23 mouse cellular contexts compared by ENCODE assay signal in genomic region chr12:87138342-87138701, GRCm38 (mm10). TPM values are rescaled to one million over a fixed set of nuclear protein-coding genes. Genes with fewer than 3 reads are reported as not detected.
DNase-seq lines count a peak whose midpoint lies in the region; ATAC-seq lines count a peak whose summit lies in the region.
"Had no signal": no experiment of that assay in that cellular context is flagged by ENCODE, and none has a peak within 500 bp of the region (broad histone marks: within the 10 kb centered on the region; RNA-seq: fewer than 3 reads in every experiment).

No protein-coding gene starts in this region.

- H3K36me3 ChIP-seq in forebrain, embryonic 11.5 days (ENCODE audit: control insufficient read depth, insufficient read depth, low read length): no peaks in the 10 kb centered on the region
- H3K36me3 ChIP-seq in hindbrain, embryonic 14.5 days (replicated peaks; ENCODE audit: control insufficient read depth, insufficient read depth): peaks cover 33% of the 10 kb centered on the region
- 0 out of 2 replicates have a peak, but pooled peaks cover 2% of the 10 kb centered on the region for H3K36me3 ChIP-seq in midbrain, embryonic 16.5 days (ENCODE audit: control insufficient read depth, insufficient read depth, low read length)
- H3K36me3 ChIP-seq: intestine, embryonic 15.5 days had no signal

- H3K9ac ChIP-seq in forebrain, embryonic 11.5 days (ENCODE audit: low read length): no peak overlapping the region
- no peak overlapping the region for H3K9ac ChIP-seq in hindbrain, embryonic 14.5 days
- H3K9ac ChIP-seq in midbrain, embryonic 16.5 days (ENCODE audit: low read depth, low read length): no peak overlapping the region
- H3K9ac ChIP-seq: embryonic facial prominence, embryonic 13.5 days; intestine, embryonic 15.5 days; limb, embryonic 15.5 days had no signal

- no peak overlapping the region for H3K27ac ChIP-seq in forebrain, embryonic 11.5 days (ENCODE audit: low read depth, low read length)
- peak overlapping the region; percentile 51; the same call in 1 of the 2 replicates for H3K27ac ChIP-seq in hindbrain, embryonic 14.5 days
- H3K27ac ChIP-seq in midbrain, embryonic 16.5 days (ENCODE audit: low read length): 0 out of 2 replicates have a peak overlapping the region, but pooled peaks have one; percentile 55
- H3K27ac ChIP-seq: embryonic facial prominence, embryonic 13.5 days; intestine, embryonic 15.5 days; kidney, postnatal 0 days; layer of hippocampus, adult 2 months; left cerebral cortex, adult 2 months; limb, embryonic 15.5 days had no signal

- no peak overlapping the region for H3K4me3 ChIP-seq in forebrain, embryonic 11.5 days (ENCODE audit: low read depth, low read length)
- H3K4me3 ChIP-seq in hindbrain, embryonic 14.5 days (replicated peaks; ENCODE audit: low read length): no peak overlapping the region
- H3K4me3 ChIP-seq in midbrain, embryonic 16.5 days (ENCODE audit: low read depth, low read length): no peak overlapping the region
- H3K4me3 ChIP-seq: embryonic facial prominence, embryonic 13.5 days; intestine, embryonic 15.5 days; layer of hippocampus, adult 2 months; left cerebral cortex, adult 2 months; limb, embryonic 15.5 days had no signal

- peak; percentile 35 for DNase-seq in embryo, embryonic 10.5 days (ENCODE audit: low spot score)
- no peak for DNase-seq in embryo, embryonic 11 days
- DNase-seq in forebrain, embryonic 11.5 days (ENCODE audit: low spot score): no peak
- DNase-seq in hindbrain, embryonic 14.5 days (ENCODE audit: low spot score): no peak
- no peak for DNase-seq in left cerebral cortex, postnatal 25 days (ENCODE audit: low spot score in 2 of 2)
- DNase-seq in left cerebral cortex, postnatal 4 days: no peak
- DNase-seq in spleen, adult 12 weeks (ENCODE audit: low spot score): no peak
- DNase-seq: adrenal gland, postnatal 36 days; cerebellum, postnatal 36 days; heart, postnatal 14 days; lung, adult 18-20 months; lung, postnatal 4 days; thymus, adult 18-20 months had no signal

- intact Hi-C loops in left cerebral cortex, postnatal 25 days (cut with DNase I): no loop called here
- intact Hi-C loops in left cerebral cortex, postnatal 4 days (cut with DNase I): no loop called here

- H3K9me3 ChIP-seq in forebrain, embryonic 11.5 days (ENCODE audit: control insufficient read depth, low read length): no peaks in the 10 kb centered on the region
- no peaks in the 10 kb centered on the region for H3K9me3 ChIP-seq in hindbrain, embryonic 14.5 days (ENCODE audit: control insufficient read depth, low read length)
- no peaks in the 10 kb centered on the region for H3K9me3 ChIP-seq in midbrain, embryonic 16.5 days (replicated peaks; ENCODE audit: control insufficient read depth, low read length, poor library complexity, severe bottlenecking)
- H3K9me3 ChIP-seq: embryonic facial prominence, embryonic 13.5 days; intestine, embryonic 15.5 days; limb, embryonic 15.5 days had no signal

- no peaks in the 10 kb centered on the region for H3K4me1 ChIP-seq in forebrain, embryonic 11.5 days (replicated peaks; ENCODE audit: control insufficient read depth, insufficient read depth, low read length)
- H3K4me1 ChIP-seq in hindbrain, embryonic 14.5 days (replicated peaks; ENCODE audit: control insufficient read depth, insufficient read depth, low read length): peaks cover 9% of the 10 kb centered on the region
- no peaks in the 10 kb centered on the region; the same call in 1 of the 2 replicates for H3K4me1 ChIP-seq in midbrain, embryonic 16.5 days (ENCODE audit: control insufficient read depth, insufficient read depth, low read length)
- H3K4me1 ChIP-seq: embryonic facial prominence, embryonic 13.5 days; intestine, embryonic 15.5 days; limb, embryonic 15.5 days had no signal

- 0 out of 2 replicates have a peak, but pooled peaks have one; percentile 39 for ATAC-seq in forebrain, embryonic 11.5 days (replicated peaks; ENCODE audit: low FRiP score)
- ATAC-seq in hindbrain, embryonic 14.5 days (ENCODE audit: low FRiP score): no peak
- ATAC-seq in midbrain, embryonic 16.5 days: no peak
- ATAC-seq: activated CD4-positive, CD25-positive, alpha-beta regulatory T cell, adult 4 months; intestine, embryonic 15.5 days had no signal

- H3K4me2 ChIP-seq in forebrain, embryonic 11.5 days (ENCODE audit: low read depth, low read length, severe bottlenecking): no peak overlapping the region
- H3K4me2 ChIP-seq in hindbrain, embryonic 14.5 days (replicated peaks): no peak overlapping the region
- no peak overlapping the region for H3K4me2 ChIP-seq in midbrain, embryonic 16.5 days (ENCODE audit: low read length)
- H3K4me2 ChIP-seq: embryonic facial prominence, embryonic 13.5 days; intestine, embryonic 15.5 days; limb, embryonic 15.5 days had no signal

- WGBS in forebrain, embryonic 11.5 days: 77% methylated on average over 2 of the region's 2 CpGs
- 31% methylated on average over 2 of the region's 2 CpGs for WGBS in hindbrain, embryonic 14.5 days
- 20% methylated on average over 2 of the region's 2 CpGs for WGBS in midbrain, embryonic 16.5 days

- no peaks in the 10 kb centered on the region for H3K27me3 ChIP-seq in forebrain, embryonic 11.5 days (ENCODE audit: control insufficient read depth, insufficient read depth, low read length)
- no peaks in the 10 kb centered on the region for H3K27me3 ChIP-seq in hindbrain, embryonic 14.5 days (ENCODE audit: control insufficient read depth, insufficient read depth, low read length)
- no peaks in the 10 kb centered on the region for H3K27me3 ChIP-seq in midbrain, embryonic 16.5 days (ENCODE audit: control insufficient read depth, insufficient read depth, low read depth, low read length)
- H3K27me3 ChIP-seq: CH12.LX; embryonic facial prominence, embryonic 13.5 days; intestine, embryonic 15.5 days; limb, embryonic 15.5 days had no signal

RNA-seq across cellular contexts. Expression of gene Gstz1, which starts 8.6 kb away (rescaled TPM):
- polyA plus RNA-seq in forebrain, embryonic 11.5 days (2014; fragmentation: Nextera tagmentation; extraction: Ambion mirVana): 29.7 and 34.0 TPM in 2 replicates
- 26.6 and 31.9 TPM in 2 replicates for polyA plus RNA-seq in hindbrain, embryonic 14.5 days (2014; fragmentation: Nextera tagmentation; extraction: Ambion mirVana)
- 25.1 and 31.5 TPM in 2 replicates for polyA plus RNA-seq in midbrain, embryonic 16.5 days (2015; fragmentation: Nextera tagmentation; extraction: Ambion mirVana)
- 10 to 100 TPM; 45.5 to 48.5 TPM for total RNA-seq in left cerebral cortex, postnatal 25 days (2021)
- total RNA-seq in left cerebral cortex, postnatal 4 days (2021): 10 to 100 TPM; 59.4 TPM

RNA-seq across cellular contexts. Expression of gene Pomt2, which starts 9.4 kb away (rescaled TPM):
- 18.6 and 18.8 TPM in 2 replicates for polyA plus RNA-seq in forebrain, embryonic 11.5 days (2014; fragmentation: Nextera tagmentation; extraction: Ambion mirVana)
- 15.1 and 19.6 TPM in 2 replicates for polyA plus RNA-seq in hindbrain, embryonic 14.5 days (2014; fragmentation: Nextera tagmentation; extraction: Ambion mirVana)
- 15.6 and 16.1 TPM in 2 replicates for polyA plus RNA-seq in midbrain, embryonic 16.5 days (2015; fragmentation: Nextera tagmentation; extraction: Ambion mirVana)
- 10 to 100 TPM; 18.2 to 20.8 TPM for total RNA-seq in left cerebral cortex, postnatal 25 days (2021)
- total RNA-seq in left cerebral cortex, postnatal 4 days (2021): 10 to 100 TPM; 22.4 to 23.8 TPM

RNA-seq across cellular contexts. Expression of gene Ngb, which starts 36.0 kb away (rescaled TPM):
- polyA plus RNA-seq in forebrain, embryonic 11.5 days (2014; fragmentation: Nextera tagmentation; extraction: Ambion mirVana): 0.49 and 0.84 TPM in 2 replicates
- 3.2 and 5.0 TPM in 2 replicates for polyA plus RNA-seq in hindbrain, embryonic 14.5 days (2014; fragmentation: Nextera tagmentation; extraction: Ambion mirVana)
- polyA plus RNA-seq in midbrain, embryonic 16.5 days (2015; fragmentation: Nextera tagmentation; extraction: Ambion mirVana): 8.5 and 10.8 TPM in 2 replicates
- total RNA-seq in left cerebral cortex, postnatal 25 days (2021): 1 to 10 TPM; 8.0 to 9.8 TPM
- 1 to 10 TPM; 4.7 to 5.5 TPM for total RNA-seq in left cerebral cortex, postnatal 4 days (2021)
- total RNA-seq: CH12.LX; gastrocnemius, adult 8-10 months; heart, postnatal 14 days had no signal
